Mouse (Mus musculus) mouse trophoblast stem cell (cell line): ENCODE data around the gene Tbc1d9.
"Not testable (repeated sequence)": the region's sequence is repeated elsewhere in the genome, so short reads cannot be mapped to it uniquely, and the experiment has no call there.

ENCODE experiments used
- in situ Hi-C, 2 experiments: fragments of 300-500 bp; cut with MseI, MboI; formaldehyde crosslinking; loops; 2 replicates in 1 of 2; 3 replicates in 1 of 2; pipeline ENCODE4 v1.15.1; 2025

Gene Tbc1d9

GRCm38 (mm10) chr8:83227336-83227735, 62.2 kb downstream of the Tbc1d9 start:
- in situ Hi-C loops = no loop called here

GRCm38 (mm10) chr8:83233099-83233498, 67.9 kb downstream of the Tbc1d9 start:
- in situ Hi-C loops = no loop called here

- in situ Hi-C loops = no loop called here
Measured at GRCm38 (mm10) chr8:83239341-83239740, 74.2 kb downstream of the Tbc1d9 start.

- in situ Hi-C loops = no loop called here
Measured at GRCm38 (mm10) chr8:83244151-83244550, 79.0 kb downstream of the Tbc1d9 start.

GRCm38 (mm10) chr8:83250858-83251257, 85.7 kb downstream of the Tbc1d9 start:
- in situ Hi-C loops = no loop called here

GRCm38 (mm10) chr8:83251362-83252246, 86.5 kb downstream of the Tbc1d9 start:
- in situ Hi-C loops = no loop called here

GRCm38 (mm10) chr8:83252791-83253190, 87.6 kb downstream of the Tbc1d9 start:
- in situ Hi-C loops = no loop called here

- in situ Hi-C loops = no loop called here
Measured at GRCm38 (mm10) chr8:83257631-83258030, 92.5 kb downstream of the Tbc1d9 start.

GRCm38 (mm10) chr8:83260418-83261215, 95.5 kb downstream of the Tbc1d9 start:
- in situ Hi-C loops = no loop called here

- in situ Hi-C loops = no loop called here
Measured at GRCm38 (mm10) chr8:83271172-83271571, 106.0 kb downstream of the Tbc1d9 start.

- in situ Hi-C loops = no loop called here
Measured at GRCm38 (mm10) chr8:83272464-83272863, 107.3 kb downstream of the Tbc1d9 start.

- in situ Hi-C loops = no loop called here
Measured at GRCm38 (mm10) chr8:83274470-83274869, 109.3 kb downstream of the Tbc1d9 start.

GRCm38 (mm10) chr8:83278431-83278830, 113.3 kb downstream of the Tbc1d9 start:
- in situ Hi-C loops = no loop called here

GRCm38 (mm10) chr8:83285391-83285790, 120.2 kb downstream of the Tbc1d9 start:
- in situ Hi-C loops = no loop called here

GRCm38 (mm10) chr8:83290176-83290575, 125.0 kb downstream of the Tbc1d9 start, which contains the start of gene Ucp1:
Ucp1 (plus strand) TSS chr8:83290352.
- in situ Hi-C loops = no loop called here

- in situ Hi-C loops = no loop called here
Measured at GRCm38 (mm10) chr8:83297375-83297774, 132.2 kb downstream of the Tbc1d9 start.

GRCm38 (mm10) chr8:83300135-83300534, 135.0 kb downstream of the Tbc1d9 start:
- in situ Hi-C loops = no loop called here

- in situ Hi-C loops = no loop called here
Measured at GRCm38 (mm10) chr8:83304946-83305345, 139.8 kb downstream of the Tbc1d9 start.

GRCm38 (mm10) chr8:83309836-83310235, 144.7 kb downstream of the Tbc1d9 start:
- in situ Hi-C loops = no loop called here

GRCm38 (mm10) chr8:83315084-83315483, 149.9 kb downstream of the Tbc1d9 start:
- in situ Hi-C loops = not testable (repeated sequence)

GRCm38 (mm10) chr8:83315691-83316090, 150.5 kb downstream of the Tbc1d9 start:
- in situ Hi-C loops = no loop called here

- in situ Hi-C loops = no loop called here
Measured at GRCm38 (mm10) chr8:83320543-83320942, 155.4 kb downstream of the Tbc1d9 start.

- in situ Hi-C loops = no loop called here
Measured at GRCm38 (mm10) chr8:83322374-83322773, 157.2 kb downstream of the Tbc1d9 start.
